Mouse (Mus musculus): Measurements from ENCODE around the gene Aqr. TPM values are rescaled to one million over a fixed set of nuclear protein-coding genes. Genes with fewer than 3 reads are reported as not detected.

The Aqr gene
- polyA plus RNA-seq, 1 experiment from 2014 or later, result 32.5 TPM

Small RNAs within 50 kb of the gene (microRNA-seq; reads per million reads assigned to microRNA genes)
- not detected for gene Mir7002

Other genes starting within 250 kb of the Aqr start
- 0.10 TPM in 1 of 2 replicates, not detected in the other for gene Gjd2, start 173.4 kb downstream of the Aqr start, polyA plus RNA-seq (2016; fragmentation: Nextera tagmentation; extraction: Ambion mirVana)
- gene Actc1, start 133.5 kb downstream of the Aqr start, polyA plus RNA-seq (2016; fragmentation: Nextera tagmentation; extraction: Ambion mirVana), result 11,986 and 12,061 TPM in 2 replicates
- gene Zfp770, start 14.4 kb upstream of the Aqr start, polyA plus RNA-seq (2016; fragmentation: Nextera tagmentation; extraction: Ambion mirVana), result 3.6 and 3.8 TPM in 2 replicates

Data from heart, embryonic 12.5 days (tissue).